Mouse (Mus musculus) small intestine, adult 2 months (tissue): ENCODE measurements around the gene Dctn3. TPM values are rescaled to one million over a fixed set of nuclear protein-coding genes. Genes with fewer than 3 reads are reported as not detected.
"Not testable (repeated sequence)": the region's sequence is repeated elsewhere in the genome, so short reads cannot be mapped to it uniquely, and the experiment has no call there.

Experiments used
- H3K27ac ChIP-seq: fragments of 200-500 bp; 2 replicates; pipeline ENCODE4 v1.5.1; 2012; ENCODE audit warnings: low read depth, low read length, control low read depth, inconsistent platforms; ENCODE audit not compliant: insufficient read depth
- H3K27me3 ChIP-seq: fragments of 200-500 bp; 2 replicates; pipeline ENCODE4 v1.6.1; 2012; ENCODE audit warnings: mild to moderate bottlenecking, moderate library complexity, low read length, inconsistent platforms; ENCODE audit not compliant: control insufficient read depth, insufficient read depth
- H3K36me3 ChIP-seq: fragments of 200-500 bp; 2 replicates; pipeline ENCODE4 v1.6.1; 2012; ENCODE audit warnings: mild to moderate bottlenecking, low read length, control low read depth, inconsistent platforms; ENCODE audit not compliant: control insufficient read depth, insufficient read depth
- H3K4me1 ChIP-seq: fragments of 200-500 bp; 2 replicates; pipeline ENCODE4 v1.6.1; 2012; ENCODE audit warnings: low read length, inconsistent platforms, mixed read lengths; ENCODE audit not compliant: control insufficient read depth, insufficient read depth, insufficient read length
- H3K4me3 ChIP-seq: fragments of 200-500 bp; 2 replicates; pipeline ENCODE4 v1.5.1; 2012; ENCODE audit warnings: low read depth, mild to moderate bottlenecking, control low read depth, inconsistent platforms, low read length, moderate library complexity
- CTCF ChIP-seq: fragments of 200-500 bp; IDR thresholded peaks from 2 replicates; pipeline ENCODE4 v1.5.1; 2012; ENCODE audit warnings: low read depth, mild to moderate bottlenecking, control low read depth, inconsistent platforms, low read length, moderate library complexity, mixed read lengths; ENCODE audit not compliant: insufficient replicate concordance, insufficient read length; ENCODE audit errors: extremely low read depth
- POLR2A ChIP-seq: fragments of 200-500 bp; IDR thresholded peaks from 2 replicates; pipeline ENCODE4 v1.6.1; 2012; ENCODE audit warnings: low read depth, mild to moderate bottlenecking, control low read depth, inconsistent platforms, low read length, moderate library complexity
- WGBS: fragments of 180-500 bp; shearing (Covaris S2); methylation state at CpG from one replicate; pipeline ENCODE4 v1.1.7; 2018; 5-methylcytosine and 5-hydroxymethylcytosine counted together
- polyA plus RNA-seq: library from polyadenylated mRNA; depleted of rRNA; stranded (reverse); fragments of >200 nt; gene quantifications from 2 replicates; pipeline ENCODE4 v1.2.3, GENCODE M21; 2012; rRNA removed

Gene Dctn3
- polyA plus RNA-seq: 35.0 and 69.5 TPM in 2 replicates

- peak within 1 kb of the TSS; percentile 79 for H3K4me3 ChIP-seq
- under 1% methylated on average over 27 of the region's 27 CpGs for WGBS
- no peak for TF ChIP-seq CTCF
- TF ChIP-seq POLR2A: peak; percentile 88
- H3K27ac ChIP-seq: no peak within 1 kb of the TSS
- H3K36me3 ChIP-seq: peaks cover 14% of the 10 kb centered on the region
- peaks cover 30% of the 10 kb centered on the region for H3K27me3 ChIP-seq
- peaks cover 7% of the 10 kb centered on the region; the same call in 1 of the 2 replicates for H3K4me1 ChIP-seq
These were observed at the start of gene Dctn3 for GRCm38 (mm10) chr4:41722918-41723351. Dctn3 (minus strand) TSS chr4:41723170.

- WGBS: 36% methylated on average over 10 of the region's 10 CpGs
- H3K4me3 ChIP-seq, H3K36me3 ChIP-seq, H3K27ac ChIP-seq, H3K27me3 ChIP-seq, H3K4me1 ChIP-seq: not testable (repeated sequence)
These were observed 44.3 kb upstream of the Dctn3 start for GRCm38 (mm10) chr4:41767301-41767700.

GRCm38 (mm10) chr4:41763176-41763575 is 40.2 kb upstream of the Dctn3 start:
- 76% methylated on average over 5 of the region's 6 CpGs for WGBS
- H3K36me3 ChIP-seq, H3K4me3 ChIP-seq, H3K4me1 ChIP-seq, H3K27me3 ChIP-seq, H3K27ac ChIP-seq: not testable (repeated sequence)

GRCm38 (mm10) chr4:41762688-41763114 is 39.7 kb upstream of the Dctn3 start:
- not testable (repeated sequence) for H3K27me3 ChIP-seq, H3K27ac ChIP-seq, H3K4me3 ChIP-seq, H3K4me1 ChIP-seq, H3K36me3 ChIP-seq
- 68% methylated on average over 8 of the region's 8 CpGs for WGBS

- Histone ChIP-seq H3K27ac (no peak overlapping the region), H3K4me1 (peaks cover 9% of the 10 kb centered on the region), H3K36me3 (peaks cover 11% of the 10 kb centered on the region), H3K27me3 (no peaks in the 10 kb centered on the region), H3K4me3 (no peak overlapping the region)
- TF ChIP-seq POLR2A: no peak
- no peak for TF ChIP-seq CTCF
- 71% methylated on average over 8 of the region's 8 CpGs for WGBS
These were observed 39.2 kb upstream of the Dctn3 start for GRCm38 (mm10) chr4:41762099-41762687.

GRCm38 (mm10) chr4:41761680-41762079 is 38.7 kb upstream of the Dctn3 start:
- TF ChIP-seq POLR2A: no peak
- no peak for TF ChIP-seq CTCF
- no peak overlapping the region for H3K4me3 ChIP-seq
- peaks cover 12% of the 10 kb centered on the region for H3K36me3 ChIP-seq
- H3K27me3 ChIP-seq: no peaks in the 10 kb centered on the region
- peaks cover 9% of the 10 kb centered on the region for H3K4me1 ChIP-seq
- no peak overlapping the region for H3K27ac ChIP-seq

GRCm38 (mm10) chr4:41760911-41761310 is 37.9 kb upstream of the Dctn3 start:
- Histone ChIP-seq H3K27ac (peak overlapping the region; percentile 84), H3K36me3 (peaks cover 12% of the 10 kb centered on the region), H3K4me3 (peak overlapping the region; percentile 55; the same call in 1 of the 2 replicates), H3K27me3 (no peaks in the 10 kb centered on the region), H3K4me1 (peaks cover 12% of the 10 kb centered on the region)
- WGBS: 71% methylated on average over 4 of the region's 4 CpGs
- TF ChIP-seq POLR2A (no peak), CTCF (no peak)

- Histone ChIP-seq H3K27ac (peak overlapping the region; percentile 84), H3K4me1 (peaks cover 12% of the 10 kb centered on the region), H3K4me3 (peak overlapping the region; percentile 55), H3K27me3 (no peaks in the 10 kb centered on the region), H3K36me3 (peaks cover 12% of the 10 kb centered on the region)
- 4% methylated on average over 15 of the region's 15 CpGs for WGBS
- TF ChIP-seq CTCF (no peak), POLR2A (peak; percentile 63)
These were observed 37.3 kb upstream of the Dctn3 start for GRCm38 (mm10) chr4:41760288-41760721.
